Mouse (Mus musculus) gastrocnemius, postnatal 14 days (tissue): ENCODE measurements around the gene Atp10a. TPM values are rescaled to one million over a fixed set of nuclear protein-coding genes. Genes with fewer than 3 reads are reported as not detected.

Experiments
- DNase-seq: peaks from one replicate; pipeline ENCODE4 v3.0.0; 2021; ENCODE audit warnings: mixed read lengths
- intact Hi-C: fragments of 180-260 bp; cut with DNase I; formaldehyde crosslinking; loops from one replicate; pipeline ENCODE4 v1.15.1; 2025; ENCODE audit warnings: low total_unique reads
- total RNA-seq, 2 experiments: library from RNA; stranded (reverse); gene quantifications; 2 replicates each; pipeline ENCODE4 v1.2.3; 2021

Gene Atp10a
- total RNA-seq, 2 experiments from 2014 or later: 2.7 to 3.6 TPM

DNA sequence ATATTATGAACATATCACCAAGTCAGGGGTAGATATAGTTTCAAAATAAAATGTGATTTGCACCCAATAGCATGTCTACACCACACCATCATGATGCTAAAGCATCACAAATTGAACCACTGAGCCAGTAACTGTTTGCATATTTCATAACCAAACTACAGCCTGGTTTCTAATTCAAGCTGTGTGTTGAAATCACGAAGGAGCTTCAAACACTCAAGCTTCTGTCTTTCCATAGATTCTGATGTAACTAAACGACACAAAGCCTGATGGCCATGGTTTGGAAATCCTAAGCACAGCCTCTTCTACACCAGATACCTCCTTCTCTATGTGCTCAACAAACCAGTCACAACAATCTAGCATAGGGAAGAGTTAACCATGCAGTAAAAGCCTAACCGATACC, 207.2 kb downstream of the Atp10a start:
- intact Hi-C loops: no loop called here
- DNase-seq: no peak

DNA sequence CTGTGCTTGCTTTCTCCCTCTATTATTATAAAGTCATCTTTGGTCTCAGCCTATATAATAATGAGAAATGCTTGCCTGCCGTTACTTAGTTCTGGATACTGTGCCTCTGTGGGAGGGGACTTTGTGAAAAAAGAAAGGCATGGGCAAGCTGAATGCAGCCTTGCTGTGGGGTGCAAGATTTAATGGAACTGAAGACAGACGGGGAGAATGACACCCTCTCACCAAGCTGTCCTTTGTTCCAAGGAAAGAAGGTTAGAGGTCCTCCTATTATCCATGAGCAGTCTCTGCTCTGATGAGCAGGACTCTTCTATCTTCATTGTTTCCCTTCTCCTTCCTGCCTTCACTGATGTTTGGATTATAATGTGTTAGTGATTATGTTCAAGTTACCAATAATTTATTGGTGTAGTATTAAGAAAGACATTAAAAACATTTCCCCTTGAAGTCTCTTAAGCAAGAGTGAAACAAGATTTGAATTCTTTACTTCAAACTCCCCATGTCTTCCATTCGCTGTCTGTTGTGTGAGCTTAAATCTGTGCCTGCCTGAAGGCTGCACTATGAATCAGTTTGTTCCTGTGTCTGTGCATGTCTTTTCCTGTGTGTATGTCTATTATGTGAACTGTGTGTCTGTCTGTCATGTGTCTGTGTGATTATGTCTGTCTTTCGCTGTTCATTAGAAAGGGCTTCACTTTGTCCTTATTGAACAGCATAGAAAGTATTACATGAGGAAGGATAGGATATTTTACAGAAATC, 211.1 kb downstream of the Atp10a start:
- DNase-seq: no peak
- intact Hi-C loops: no loop called here

DNA sequence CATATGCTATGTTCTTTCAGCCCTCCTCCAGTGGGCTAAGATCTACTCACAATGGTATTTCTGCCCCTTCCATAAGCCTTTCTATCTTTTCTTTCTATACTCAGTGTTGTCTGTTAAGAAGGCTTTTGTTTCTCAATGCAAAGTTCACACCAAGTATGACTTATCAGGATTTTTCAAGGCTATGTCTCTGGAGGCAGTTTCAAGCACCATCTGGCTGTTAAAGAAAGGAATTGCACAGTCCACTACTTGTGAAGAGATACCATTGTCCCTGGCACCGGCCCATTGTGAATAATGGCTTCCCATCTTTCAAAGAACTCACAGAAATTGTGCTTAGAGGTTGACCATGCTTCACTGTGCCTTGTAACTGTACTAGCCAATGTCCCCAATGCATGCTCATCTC, 214.7 kb downstream of the Atp10a start:
- DNase-seq: no peak
- intact Hi-C loops: loop anchor here (10.0 kb wide), 1 partner anchor 286 kb away; no protein-coding TSS in a partner anchor

DNA sequence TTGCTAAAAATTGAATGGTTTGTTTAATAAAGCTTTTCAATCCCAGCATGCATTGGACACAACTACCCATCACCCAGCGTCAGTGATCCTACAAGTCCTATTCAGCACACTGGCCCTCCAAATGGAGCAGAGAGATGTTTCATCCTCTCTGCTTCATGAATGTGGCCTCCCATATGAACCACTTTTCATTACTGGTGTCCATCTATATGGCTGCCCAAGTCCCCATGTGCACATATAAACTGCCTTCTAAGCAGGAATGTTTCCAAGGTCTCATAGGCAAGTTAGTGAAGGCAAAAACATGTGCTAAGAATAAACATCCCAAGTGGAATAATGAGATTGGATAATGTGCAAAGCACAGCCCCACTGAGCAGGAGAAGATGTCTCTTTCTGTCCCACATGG, 217.7 kb downstream of the Atp10a start:
- intact Hi-C loops: loop anchor here (10.0 kb wide), 1 partner anchor 289 kb away; no protein-coding TSS in a partner anchor

More for the DNA sequence above, 217.7 kb downstream of the Atp10a start:
- no peak for DNase-seq
